Mouse (Mus musculus) neural tube, embryonic 11.5 days (tissue): Measurements from ENCODE around the gene Nsun4. TPM values are rescaled to one million over a fixed set of nuclear protein-coding genes. Genes with fewer than 3 reads are reported as not detected.
A peak's percentile ranks its signal among the peaks of the same experiment; 100 is the strongest.

Source experiments
- ATAC-seq: fragments of 200-750 bp; cut with Nextera tagmentation; 2 replicates; pipeline ENCODE4 v1.8.0; 2017; ENCODE audit warnings: moderate number of reproducible peaks, mild to moderate bottlenecking, moderate TSS enrichment, moderate library complexity; ENCODE audit not compliant: insufficient read depth, low FRiP score, low TSS enrichment
- DNase-seq: peaks from one replicate; pipeline ENCODE4 v3.0.0-alpha.2; 2015; ENCODE audit warnings: low spot score
- H3K27ac ChIP-seq: fragments of 300-500 bp; sonication (generic); 2 replicates; pipeline ENCODE4 v1.5.1; 2014; ENCODE audit warnings: low read depth, mild to moderate bottlenecking, low read length
- H3K27me3 ChIP-seq: fragments of 300-500 bp; sonication (generic); 2 replicates; pipeline ENCODE4 v1.6.1; 2014; ENCODE audit warnings: mild to moderate bottlenecking, low read length, mixed read lengths; ENCODE audit not compliant: control insufficient read depth, insufficient read depth
- H3K36me3 ChIP-seq: fragments of 300-500 bp; sonication (generic); 2 replicates; pipeline ENCODE4 v1.6.1; 2014; ENCODE audit warnings: mild to moderate bottlenecking, low read length, moderate library complexity, mixed read lengths; ENCODE audit not compliant: control insufficient read depth, insufficient read depth
- H3K4me1 ChIP-seq: fragments of 300-500 bp; sonication (generic); 2 replicates; pipeline ENCODE4 v1.6.1; 2014; ENCODE audit warnings: low read length, mixed read lengths; ENCODE audit not compliant: control insufficient read depth, insufficient read depth
- H3K4me2 ChIP-seq: fragments of 300-500 bp; sonication (generic); 2 replicates; pipeline ENCODE4 v1.6.1; 2014; ENCODE audit warnings: low read depth, mild to moderate bottlenecking, moderate library complexity
- H3K4me3 ChIP-seq: fragments of 300-500 bp; sonication (generic); 2 replicates; pipeline ENCODE4 v1.5.1; 2014; ENCODE audit warnings: low read depth, low read length
- H3K9ac ChIP-seq: fragments of 300-500 bp; sonication (generic); 2 replicates; pipeline ENCODE4 v1.6.1; 2014; ENCODE audit warnings: mild to moderate bottlenecking, low read length
- H3K9me3 ChIP-seq: fragments of 300-500 bp; sonication (generic); 2 replicates; pipeline ENCODE4 v1.6.1; 2016; ENCODE audit warnings: low read length; ENCODE audit not compliant: control insufficient read depth
- WGBS: fragments of 180-500 bp; shearing (Covaris S2); extraction: QIAGEN DNeasy Blood & Tissue Kit; methylation state at CpG from one replicate; pipeline ENCODE4 v1.1.7; 2014; 5-methylcytosine and 5-hydroxymethylcytosine counted together
- polyA plus RNA-seq: library from polyadenylated mRNA; unstranded; fragments of >200 nt; fragmentation: Nextera tagmentation; extraction: Ambion mirVana; gene quantifications from 2 replicates; pipeline ENCODE4 v1.2.1, GENCODE M21; 2014

Gene Nsun4
- polyA plus RNA-seq = 21.0 and 21.2 TPM in 2 replicates

DNA sequence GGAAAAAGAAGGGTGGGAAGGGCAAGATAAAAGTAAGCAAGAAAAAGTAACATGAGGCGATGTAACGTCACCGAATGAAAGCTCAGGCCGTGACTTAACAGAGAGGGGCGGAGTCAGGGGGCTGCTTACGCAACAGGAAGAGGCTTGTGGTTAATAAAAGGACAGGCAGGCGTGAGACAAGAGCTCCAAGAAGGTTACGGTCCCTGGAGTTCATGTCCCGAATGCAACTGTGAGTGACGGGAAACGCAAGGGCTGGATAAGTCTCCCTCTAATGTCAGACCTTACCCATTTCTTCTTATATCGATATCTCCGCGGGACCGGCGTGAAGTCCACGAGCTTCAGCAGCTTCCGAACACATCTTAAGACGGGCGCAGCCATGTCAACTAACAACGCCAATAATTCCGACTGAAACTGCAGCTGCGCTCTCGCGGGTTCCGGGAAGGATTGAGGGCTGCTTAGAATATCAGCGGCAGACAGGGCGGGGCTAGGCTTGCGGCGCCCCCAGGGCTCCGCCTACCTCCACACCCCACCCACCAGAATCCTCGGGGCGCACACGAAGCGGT lies at the start of gene Nsun4:
TSS of gene Nsun4 (minus strand) at position 478 of the 563 bp plus-strand sequence.
- under 1% methylated on average over 35 of the region's 35 CpGs for WGBS
- Histone ChIP-seq H3K4me3 (peak within 1 kb of the TSS; percentile 45), H3K4me1 (no peaks in the 10 kb centered on the region; the same call in 1 of the 2 replicates), H3K36me3 (no peaks in the 10 kb centered on the region), H3K9me3 (no peaks in the 10 kb centered on the region), H3K4me2 (peak within 1 kb of the TSS; percentile 81), H3K27ac (peak within 1 kb of the TSS; percentile 79), H3K27me3 (no peaks in the 10 kb centered on the region), H3K9ac (peak within 1 kb of the TSS; percentile 52)
- DNase-seq = peak; percentile 92
- peak; percentile 91 for ATAC-seq

DNA sequence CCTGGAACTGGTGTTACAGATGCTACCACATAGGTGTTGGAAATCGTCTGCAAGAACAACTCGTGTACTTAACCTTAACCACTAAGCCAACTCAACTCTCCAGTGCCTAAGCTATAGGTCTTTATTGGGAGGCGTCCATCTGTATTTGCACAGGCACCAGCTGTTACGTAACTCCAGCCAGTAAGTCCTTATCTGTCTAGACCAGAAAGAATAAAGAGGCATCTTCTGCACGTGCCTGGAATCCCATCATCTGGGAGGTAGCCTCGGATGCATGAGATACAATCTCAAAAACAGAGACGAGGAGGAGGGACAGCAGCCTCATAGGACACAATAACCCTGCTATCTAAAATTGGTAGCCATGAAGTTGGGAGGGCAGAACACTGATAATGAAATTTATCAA lies 47.3 kb upstream of the Nsun4 start:
- ATAC-seq = no peak
- peaks cover 30% of the 10 kb centered on the region for H3K36me3 ChIP-seq

DNA sequence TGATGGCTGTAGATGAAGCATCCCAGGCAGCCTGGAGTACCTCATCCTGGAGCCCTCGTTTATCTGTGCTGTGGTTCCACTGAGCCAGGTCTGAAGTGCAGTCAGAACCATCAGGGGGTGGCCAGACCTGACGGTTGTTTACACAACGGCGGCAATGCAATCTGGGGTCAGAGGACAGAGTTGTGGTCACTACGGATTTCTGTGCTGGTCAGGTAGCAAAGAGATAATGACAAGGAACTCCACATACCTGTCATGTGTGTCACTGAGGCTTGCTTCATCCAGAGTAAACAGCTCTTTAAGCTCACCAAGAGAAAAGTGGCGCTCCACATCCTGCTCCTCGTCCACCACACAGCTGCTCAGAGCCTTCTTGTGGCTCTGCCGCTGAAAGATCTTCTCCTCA lies 43.5 kb upstream of the Nsun4 start:
- Histone ChIP-seq H3K9ac (no peak overlapping the region), H3K9me3 (no peaks in the 10 kb centered on the region), H3K4me3 (no peak overlapping the region), H3K4me2 (no peak overlapping the region), H3K36me3 (peaks cover 30% of the 10 kb centered on the region), H3K27ac (no peak overlapping the region), H3K27me3 (no peaks in the 10 kb centered on the region), H3K4me1 (no peaks in the 10 kb centered on the region)
- 86% methylated on average over 8 of the region's 8 CpGs for WGBS
- no peak for DNase-seq
- no peak for ATAC-seq

More for the DNA sequence above, 47.3 kb upstream of the Nsun4 start:
- Histone ChIP-seq H3K4me2 (no peak overlapping the region), H3K4me1 (no peaks in the 10 kb centered on the region), H3K27ac (no peak overlapping the region), H3K9me3 (no peaks in the 10 kb centered on the region), H3K27me3 (no peaks in the 10 kb centered on the region), H3K4me3 (no peak overlapping the region), H3K9ac (no peak overlapping the region)
- DNase-seq = no peak
- 87% methylated on average over 7 of the region's 7 CpGs for WGBS

DNA sequence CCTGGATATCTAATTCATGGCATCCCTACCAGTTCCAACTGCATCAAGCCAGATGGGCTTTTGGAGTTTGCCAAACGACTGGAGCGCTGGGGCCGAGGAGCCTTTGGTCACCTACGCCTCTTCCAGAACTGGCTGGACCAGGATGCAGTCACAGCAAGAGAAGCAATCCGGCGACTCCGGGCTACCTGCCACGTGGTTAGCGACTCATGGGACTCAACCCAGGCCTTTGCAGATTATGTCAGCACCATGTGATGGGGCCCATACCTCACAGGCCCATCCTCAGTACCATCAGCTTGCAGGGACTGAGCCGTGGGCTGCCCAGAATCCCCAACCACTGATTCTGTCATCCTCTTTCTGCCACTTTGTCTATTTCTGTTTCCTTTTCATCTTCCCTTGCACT lies 42.6 kb upstream of the Nsun4 start:
- Histone ChIP-seq H3K4me1 (no peaks in the 10 kb centered on the region), H3K4me3 (no peak overlapping the region), H3K9me3 (no peaks in the 10 kb centered on the region), H3K27me3 (no peaks in the 10 kb centered on the region), H3K36me3 (peaks cover 30% of the 10 kb centered on the region), H3K9ac (no peak overlapping the region), H3K27ac (no peak overlapping the region), H3K4me2 (no peak overlapping the region)
- WGBS = 89% methylated on average over 10 of the region's 10 CpGs
- ATAC-seq (no peak), DNase-seq (no peak)

DNA sequence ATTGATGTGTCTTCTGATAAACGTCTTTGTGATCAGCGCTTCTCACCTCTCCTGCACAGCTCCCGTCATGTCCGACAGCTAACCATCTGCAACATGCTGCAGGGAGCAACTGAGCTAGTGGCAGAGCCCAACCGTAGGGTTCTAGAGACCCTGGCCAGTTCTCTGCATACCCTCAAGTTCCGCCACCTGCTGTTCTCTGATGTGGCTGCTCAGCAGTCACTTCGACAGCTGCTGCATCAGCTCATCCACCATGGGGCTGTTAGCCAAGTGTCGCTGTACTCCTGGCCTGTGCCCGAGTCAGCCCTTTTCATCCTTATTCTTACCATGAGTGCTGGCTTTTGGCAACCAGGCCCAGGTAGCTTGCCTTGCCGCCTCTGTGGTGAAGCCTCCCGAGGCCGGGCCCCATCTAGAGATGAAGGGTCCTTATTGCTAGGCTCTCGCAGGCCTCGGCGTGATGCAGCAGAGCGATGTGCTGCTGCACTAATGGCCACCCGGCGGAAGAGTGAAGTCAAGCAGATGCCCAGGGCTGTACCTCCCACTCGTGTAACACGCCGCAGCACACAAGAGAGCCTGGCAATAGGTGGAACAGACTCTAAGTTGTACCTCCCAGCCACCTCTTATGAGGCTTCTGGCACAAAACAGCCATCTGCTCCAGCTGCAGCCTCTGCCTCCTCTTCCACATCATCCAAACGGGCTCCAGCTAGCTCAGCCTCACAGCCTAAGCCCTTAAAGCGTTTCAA lies 35.0 kb upstream of the Nsun4 start:
- H3K27ac ChIP-seq = no peak overlapping the region
- WGBS = 90% methylated on average over 23 of the region's 23 CpGs
- no peak overlapping the region for H3K4me3 ChIP-seq
- peaks cover 13% of the 10 kb centered on the region for H3K36me3 ChIP-seq
- H3K9me3 ChIP-seq = no peaks in the 10 kb centered on the region
- DNase-seq (no peak), ATAC-seq (no peak)
- no peak overlapping the region for H3K4me2 ChIP-seq
- no peaks in the 10 kb centered on the region for H3K27me3 ChIP-seq
- H3K4me1 ChIP-seq = no peaks in the 10 kb centered on the region
- no peak overlapping the region for H3K9ac ChIP-seq

DNA sequence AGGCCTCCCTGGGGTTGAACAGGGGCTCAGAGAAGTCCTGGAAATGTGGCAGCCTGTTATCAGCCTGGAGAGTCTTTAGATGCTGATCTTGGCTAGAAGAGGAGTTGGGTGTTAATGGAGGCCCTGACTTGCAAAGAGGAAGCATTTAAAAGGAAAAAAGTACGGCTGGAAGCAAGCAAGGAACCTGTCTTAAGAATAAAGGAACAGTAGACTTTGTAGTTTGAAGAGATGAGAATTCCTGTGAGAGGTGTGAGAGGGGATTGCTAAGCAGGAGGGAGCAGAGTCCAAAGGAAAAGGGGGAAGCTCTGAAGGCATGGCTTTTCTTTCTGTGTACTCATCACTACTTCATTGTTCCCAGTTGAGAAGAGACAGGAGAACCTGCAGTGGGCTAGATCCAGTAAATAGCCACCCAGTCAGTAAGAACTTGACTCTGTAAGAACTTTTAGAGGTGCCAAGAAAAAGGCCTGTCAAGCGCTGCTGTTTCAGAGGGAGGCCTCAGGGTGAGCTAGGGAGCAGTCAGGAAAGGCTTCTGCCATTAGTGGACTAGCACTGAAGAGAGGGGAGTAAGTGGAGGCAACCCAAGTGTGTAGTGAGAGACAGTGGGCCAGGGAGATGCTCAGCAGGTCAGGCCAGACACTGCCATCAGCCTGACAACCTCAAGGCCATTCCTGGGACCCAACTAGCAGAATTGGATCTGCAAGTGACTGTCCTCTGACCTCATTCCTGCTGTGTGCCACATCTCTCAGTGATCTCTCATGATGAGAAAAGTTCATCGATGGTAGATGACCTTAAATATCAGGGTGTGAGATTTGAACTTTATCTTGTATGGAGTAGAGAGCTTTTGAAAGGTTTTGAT lies 23.8 kb upstream of the Nsun4 start:
- Histone ChIP-seq H3K9ac (peak overlapping the region; percentile 96), H3K27me3 (no peaks in the 10 kb centered on the region), H3K4me1 (peaks cover 12% of the 10 kb centered on the region), H3K9me3 (no peaks in the 10 kb centered on the region), H3K4me3 (peak overlapping the region; percentile 70), H3K27ac (no peak overlapping the region), H3K36me3 (peaks cover 8% of the 10 kb centered on the region; the same call in 1 of the 2 replicates), H3K4me2 (peak overlapping the region; percentile 79)
- DNase-seq (no peak), ATAC-seq (no peak)
- WGBS = 69% methylated on average over 3 of the region's 3 CpGs

DNA sequence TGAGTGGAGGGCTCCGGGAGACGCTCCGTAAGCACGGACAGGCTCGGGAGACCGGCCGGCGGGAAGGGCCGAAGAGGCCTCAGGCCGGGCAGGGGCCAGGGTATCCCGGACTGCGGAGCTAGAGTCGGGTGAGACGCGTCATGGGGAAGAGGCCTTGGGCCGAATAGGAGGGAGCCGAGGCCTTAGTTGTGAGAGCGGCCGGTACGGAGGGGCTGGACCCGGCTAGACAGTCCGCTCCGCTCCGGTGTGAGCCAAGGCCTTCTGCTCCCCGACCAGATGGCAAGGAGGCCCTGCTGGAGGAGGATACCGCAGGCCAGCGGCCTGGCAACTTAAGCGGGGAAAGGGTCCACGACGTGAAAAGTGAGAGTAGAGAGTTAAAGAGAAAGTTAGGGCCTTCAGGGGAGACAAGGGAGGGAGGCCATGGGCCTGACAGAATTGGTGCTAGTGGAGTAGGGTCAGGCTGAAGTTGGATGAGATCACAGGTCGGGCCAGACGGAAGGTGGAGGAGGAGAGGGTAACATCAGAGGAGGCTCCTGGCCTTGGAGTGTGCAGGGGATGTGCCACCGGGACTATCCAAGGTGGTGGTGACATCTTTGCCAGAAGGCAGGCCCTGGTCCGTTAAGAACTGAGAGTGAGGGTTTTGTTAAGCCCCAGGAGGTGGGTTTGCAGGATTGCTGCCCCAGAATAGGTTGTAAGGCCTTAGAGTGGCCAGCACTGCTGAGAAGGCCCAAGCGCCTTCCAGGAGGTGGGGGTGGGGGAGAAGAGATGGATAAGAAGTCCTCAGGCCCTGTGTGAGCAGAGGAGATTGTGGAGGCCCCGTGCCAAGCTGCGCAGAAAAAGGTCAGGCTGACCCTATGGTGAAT lies 22.9 kb upstream of the Nsun4 start:
- H3K4me2 ChIP-seq = peak overlapping the region; percentile 79
- H3K27ac ChIP-seq = peak overlapping the region; percentile 98
- no peaks in the 10 kb centered on the region for H3K27me3 ChIP-seq
- H3K4me1 ChIP-seq = peaks cover 12% of the 10 kb centered on the region
- H3K36me3 ChIP-seq = peaks cover 8% of the 10 kb centered on the region; the same call in 1 of the 2 replicates
- peak overlapping the region; percentile 70 for H3K4me3 ChIP-seq
- no peaks in the 10 kb centered on the region for H3K9me3 ChIP-seq
- H3K9ac ChIP-seq = peak overlapping the region; percentile 96
- ATAC-seq (peak; percentile 46), DNase-seq (peak; percentile 60)
- 4% methylated on average over 37 of the region's 37 CpGs for WGBS
